8 mouse cellular contexts compared by ENCODE assay signal in the genomic region with DNA sequence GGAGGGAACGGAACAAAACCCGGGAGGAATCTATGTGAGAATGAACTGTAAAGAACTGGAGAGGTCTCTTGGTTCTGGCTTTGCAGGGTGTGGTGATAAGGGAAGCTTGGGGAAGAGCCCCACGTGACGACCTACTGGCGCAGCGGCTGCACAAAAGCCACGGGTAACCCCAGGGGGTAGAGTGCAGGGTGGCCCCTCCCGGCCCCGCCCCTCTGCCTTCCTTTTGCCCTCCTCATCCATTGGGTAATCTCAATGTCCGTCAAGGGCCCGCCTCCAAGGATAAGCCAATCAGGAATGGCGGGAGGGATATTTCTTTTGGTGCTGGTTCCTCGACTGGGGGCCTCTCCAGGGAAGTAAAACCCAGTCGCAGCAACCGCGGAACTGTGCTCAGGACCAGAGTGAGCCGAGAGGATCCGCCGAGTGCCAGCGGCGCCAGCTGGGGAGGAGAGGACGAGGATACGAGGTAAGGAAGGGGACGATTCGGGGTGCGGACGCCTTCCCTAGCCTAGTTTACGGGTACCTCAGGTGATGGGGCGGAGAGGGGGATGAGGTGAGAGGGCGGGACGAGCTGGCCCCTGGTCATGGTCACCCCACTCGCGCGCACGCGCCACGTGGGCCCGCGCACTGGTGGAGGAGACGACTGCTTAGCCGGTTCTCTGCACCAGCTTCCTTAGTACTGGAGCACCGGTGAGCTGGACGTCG. TPM values are rescaled to one million over a fixed set of nuclear protein-coding genes. Genes with fewer than 3 reads are reported as not detected.
A peak's percentile ranks its signal among the peaks of the same experiment; 100 is the strongest.
DNase-seq lines count a peak whose midpoint lies in the region; ATAC-seq lines count a peak whose summit lies in the region.

A gene (plus strand): TSS at position 319 of the 702 bp plus-strand sequence.

- DNase-seq in T-cell, adult 2 months (ENCODE audit: low spot score) = peak; percentile 83
- DNase-seq in cerebellum, postnatal 36 days = peak; percentile 90 to 93
- peak; percentile 91 to 94 for DNase-seq in frontal cortex, postnatal 36 days (ENCODE audit: low spot score in 2 of 2)
- peak; percentile 90 for DNase-seq in left cerebral cortex, adult 11 months (ENCODE audit: low spot score)
- DNase-seq in lung, postnatal 4 days = peak; percentile 91 to 92
- DNase-seq in retina, postnatal 7 days (ENCODE audit: low read depth, low spot score) = peak; percentile 84
- DNase-seq in urinary bladder, adult 2 months (ENCODE audit: low spot score) = peak; percentile 84

- H3K9ac ChIP-seq in hindbrain, embryonic 15.5 days = peak within 1 kb of the TSS; percentile 66

- peak within 1 kb of the TSS; percentile 62 for H3K4me2 ChIP-seq in hindbrain, embryonic 15.5 days

- peaks cover 16% of the 10 kb centered on the region for H3K4me1 ChIP-seq in hindbrain, embryonic 15.5 days (replicated peaks)

- no peaks in the 10 kb centered on the region for H3K9me3 ChIP-seq in hindbrain, embryonic 15.5 days

- peak within 1 kb of the TSS; percentile 90 for H3K27ac ChIP-seq in hindbrain, embryonic 15.5 days (replicated peaks)

- ATAC-seq in hindbrain, embryonic 15.5 days (ENCODE audit: low FRiP score, low read depth) = peak; percentile 98

- H3K36me3 ChIP-seq in hindbrain, embryonic 15.5 days = peaks cover 15% of the 10 kb centered on the region

- WGBS in hindbrain, embryonic 15.5 days = under 1% methylated on average over 44 of the region's 44 CpGs

- no peaks in the 10 kb centered on the region for H3K27me3 ChIP-seq in hindbrain, embryonic 15.5 days

- H3K4me3 ChIP-seq in hindbrain, embryonic 15.5 days = peak within 1 kb of the TSS; percentile 72

RNA-seq across cellular contexts. Expression of the gene that starts here (rescaled TPM):
- polyA plus RNA-seq in hindbrain, embryonic 15.5 days (2015; fragmentation: Nextera tagmentation; extraction: Ambion mirVana) = 17.9 and 20.6 TPM in 2 replicates
- polyA plus RNA-seq in urinary bladder, adult 2 months (2012; rRNA removed) = 6.1 and 7.2 TPM in 2 replicates

Comparison
In these comparisons a context has a peak if more than half of its experiments do, and no peak if none do; other contexts are left out.
1. Peak in every context shown above with its lines: DNase-seq, ATAC-seq, H3K4me3 ChIP-seq and H3K27ac ChIP-seq.